Comparison of ENCODE assay signal across 14 mouse cellular contexts in the genomic region with DNA sequence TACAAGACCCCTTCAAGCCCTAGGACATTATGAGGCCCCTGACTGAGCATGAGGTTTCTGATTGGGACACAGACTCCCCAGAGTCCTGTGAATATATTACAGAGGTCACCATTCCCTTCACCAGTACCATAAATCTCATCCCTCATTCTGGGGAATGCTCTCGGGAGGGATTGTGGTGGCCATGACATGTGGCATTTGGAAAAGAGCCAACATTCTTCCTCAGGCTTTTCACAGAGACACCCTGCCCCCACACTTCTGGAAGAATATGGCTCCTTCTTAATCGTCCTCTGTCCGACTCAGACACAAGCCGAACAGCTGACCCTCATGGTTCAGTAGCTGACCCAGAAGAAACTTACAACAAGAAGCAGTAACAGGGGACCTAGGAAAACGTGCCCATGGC.
DNase-seq lines count a peak whose midpoint lies in the region; ATAC-seq and TF ChIP-seq lines count a peak whose summit lies in the region.
"Had no signal": no experiment of that assay in that cellular context is flagged by ENCODE, and none has a peak within 500 bp of the region (broad histone marks: within the 10 kb centered on the region; RNA-seq: fewer than 3 reads in every experiment).

No protein-coding gene starts in this region.

- no peak overlapping the region for H3K27ac ChIP-seq in kidney, adult 2 months (ENCODE audit: insufficient read depth, low read depth, low read length)
- no peak overlapping the region for H3K27ac ChIP-seq in thymus, adult 2 months (ENCODE audit: control insufficient read depth, insufficient read depth, low read length)
- H3K27ac ChIP-seq: limb, embryonic 15.5 days; stomach, embryonic 15.5 days had no signal

- H3K36me3 ChIP-seq in kidney, adult 2 months (ENCODE audit: control insufficient read depth, insufficient read depth, low read length): no peaks in the 10 kb centered on the region
- H3K36me3 ChIP-seq in thymus, adult 2 months (ENCODE audit: control insufficient read depth, insufficient read depth, low read length): no peaks in the 10 kb centered on the region
- H3K36me3 ChIP-seq: limb, embryonic 15.5 days; stomach, embryonic 15.5 days had no signal

- in situ Hi-C loops in Patski (cut with MboI; ENCODE audit: low pct_unique_long_range_greater_than_20kb): no loop called here

- CTCF ChIA-PET in Patski (lab: Charles Lee): no interaction called here

- POLR2A ChIA-PET in Patski (lab: Charles Lee): no interaction called here

- no peak overlapping the region for H3K4me3 ChIP-seq in kidney, adult 2 months (ENCODE audit: insufficient read depth, low read depth, low read length)
- no peak overlapping the region for H3K4me3 ChIP-seq in thymus, adult 2 months (ENCODE audit: control insufficient read depth, insufficient read depth, low read length)
- H3K4me3 ChIP-seq: erythroblast, embryonic 14.5 days; limb, embryonic 15.5 days; stomach, embryonic 15.5 days had no signal

- TF ChIP-seq POLR2A in kidney, adult 2 months (IDR thresholded peaks at IDR 0.05; ENCODE audit: low read depth, low read length): no peak
- TF ChIP-seq POLR2A in thymus, adult 2 months (IDR thresholded peaks at IDR 0.05; ENCODE audit: control insufficient read depth, extremely low read depth, insufficient read depth, low read length, poor library complexity): no peak

- DNase-seq in kidney, adult 11 months: peak; percentile 19
- no peak for DNase-seq in kidney, adult 18-20 months
- DNase-seq in Patski (ENCODE audit: low read depth, low spot score): peak; percentile 3
- peak; percentile 58 for DNase-seq in kidney, adult 2 months
- peak; percentile 54 to 72 for DNase-seq in kidney, postnatal 4 days
- no peak for DNase-seq in thymus, adult 2 months
- no peak for DNase-seq in urinary bladder, postnatal 10 days (ENCODE audit: low spot score)
- DNase-seq: cerebellum, postnatal 36 days; heart, postnatal 36 days; thymus, postnatal 4 days had no signal

- no peak for TF ChIP-seq CTCF in Patski (IDR thresholded peaks at IDR 0.05)
- no peak for TF ChIP-seq CTCF in kidney, adult 2 months (conservative IDR thresholded peaks at IDR 0.05; ENCODE audit: insufficient read depth, insufficient read length, low read depth, low read length)
- TF ChIP-seq CTCF in thymus, adult 2 months (IDR thresholded peaks at IDR 0.05; ENCODE audit: borderline replicate concordance, control insufficient read depth, extremely low read depth, insufficient read depth, low read length, poor library complexity): no peak

- WGBS in kidney, adult 2 months: 33% methylated on average over 5 of the region's 5 CpGs
- WGBS in thymus, adult 2 months: 79% methylated on average over 5 of the region's 5 CpGs

- H3K27me3 ChIP-seq in Patski: peaks cover 8% of the 10 kb centered on the region
- no peaks in the 10 kb centered on the region for H3K27me3 ChIP-seq in kidney, adult 2 months (replicated peaks; ENCODE audit: control insufficient read depth, insufficient read depth, low read length)
- no peaks in the 10 kb centered on the region for H3K27me3 ChIP-seq in thymus, adult 2 months (ENCODE audit: control insufficient read depth, insufficient read depth, low read length)
- H3K27me3 ChIP-seq: stomach, embryonic 15.5 days had no signal

- no peak for ATAC-seq in Patski
- ATAC-seq: intestine, embryonic 16.5 days had no signal

- no peaks in the 10 kb centered on the region for H3K4me1 ChIP-seq in kidney, adult 2 months (ENCODE audit: control insufficient read depth, insufficient read depth, low read length)
- H3K4me1 ChIP-seq in thymus, adult 2 months (replicated peaks; ENCODE audit: control insufficient read depth, insufficient read depth, low read length): no peaks in the 10 kb centered on the region
- H3K4me1 ChIP-seq: stomach, embryonic 15.5 days had no signal

Comparison
In these comparisons a context has a peak if more than half of its experiments do, and no peak if none do; other contexts are left out.
1. DNase-seq: peak in kidney, adult 11 months (single experiment), Patski (single experiment), kidney, adult 2 months (single experiment) and kidney, postnatal 4 days (2 of 2); none in kidney, adult 18-20 months (single experiment), thymus, adult 2 months (single experiment) and urinary bladder, postnatal 10 days (single experiment).